Mouse (Mus musculus) c-Kit-positive CD71-negative TER-119-negative erythroid progenitor cells, embryonic 14.5 days (primary cell): ENCODE results near the gene H2-Ab1.
A peak's percentile ranks its signal among the peaks of the same experiment; 100 is the strongest.
"Not testable (repeated sequence)": the region's sequence is repeated elsewhere in the genome, so short reads cannot be mapped to it uniquely, and the experiment has no call there.

Experiments
- DNase-seq: peaks from one replicate; pipeline ENCODE4 v3.0.0-alpha.2; 2013; ENCODE audit warnings: low read depth

Gene H2-Ab1

GRCm38 (mm10) chr17:34257594-34258375 lies at the start of gene H2-Ab1:
Gene H2-Ab1, plus strand, starts transcription at chr17:34257689.
- peak; percentile 76 for DNase-seq

- DNase-seq = no peak
Measured at GRCm38 (mm10) chr17:34207866-34208265, 49.6 kb upstream of the H2-Ab1 start.

GRCm38 (mm10) chr17:34208421-34208820 lies 49.1 kb upstream of the H2-Ab1 start:
- no peak for DNase-seq

- no peak for DNase-seq
Measured at GRCm38 (mm10) chr17:34209680-34210079, 47.8 kb upstream of the H2-Ab1 start.

- no peak for DNase-seq
Measured at GRCm38 (mm10) chr17:34210599-34210998, 46.9 kb upstream of the H2-Ab1 start.

GRCm38 (mm10) chr17:34211746-34212365 lies 45.6 kb upstream of the H2-Ab1 start:
- DNase-seq = no peak

GRCm38 (mm10) chr17:34213936-34214335 lies 43.6 kb upstream of the H2-Ab1 start:
- DNase-seq = no peak

GRCm38 (mm10) chr17:34215176-34215575 lies 42.3 kb upstream of the H2-Ab1 start:
- DNase-seq = no peak

GRCm38 (mm10) chr17:34217216-34217928 lies 40.1 kb upstream of the H2-Ab1 start:
- DNase-seq = no peak

GRCm38 (mm10) chr17:34217986-34218385 lies 39.5 kb upstream of the H2-Ab1 start:
- DNase-seq = no peak

- DNase-seq = no peak
Measured at GRCm38 (mm10) chr17:34218675-34219074, 38.8 kb upstream of the H2-Ab1 start.

- not testable (repeated sequence) for DNase-seq
Measured at GRCm38 (mm10) chr17:34219096-34219495, 38.4 kb upstream of the H2-Ab1 start.

- not testable (repeated sequence) for DNase-seq
Measured at GRCm38 (mm10) chr17:34219801-34220200, 37.7 kb upstream of the H2-Ab1 start.

GRCm38 (mm10) chr17:34220401-34220800 lies 37.1 kb upstream of the H2-Ab1 start:
- not testable (repeated sequence) for DNase-seq

- DNase-seq = no peak
Measured at GRCm38 (mm10) chr17:34224816-34225215, 32.7 kb upstream of the H2-Ab1 start.

- DNase-seq = no peak
Measured at GRCm38 (mm10) chr17:34225426-34225825, 32.1 kb upstream of the H2-Ab1 start.

- not testable (repeated sequence) for DNase-seq
Measured at GRCm38 (mm10) chr17:34225911-34226310, 31.6 kb upstream of the H2-Ab1 start.

- not testable (repeated sequence) for DNase-seq
Measured at GRCm38 (mm10) chr17:34230971-34231370, 26.5 kb upstream of the H2-Ab1 start.

GRCm38 (mm10) chr17:34232021-34232420 lies 25.5 kb upstream of the H2-Ab1 start:
- not testable (repeated sequence) for DNase-seq

GRCm38 (mm10) chr17:34234926-34235325 lies 22.6 kb upstream of the H2-Ab1 start:
- DNase-seq = peak; percentile 82

- DNase-seq = no peak
Measured at GRCm38 (mm10) chr17:34236691-34237090, 20.8 kb upstream of the H2-Ab1 start.

GRCm38 (mm10) chr17:34237741-34238140 lies 19.7 kb upstream of the H2-Ab1 start:
- DNase-seq = no peak

- DNase-seq = peak; percentile 57
Measured at GRCm38 (mm10) chr17:34238706-34239105, 18.8 kb upstream of the H2-Ab1 start, which contains the start of gene H2-Ob. Gene H2-Ob, plus strand, starts transcription at chr17:34238903.
